Mouse (Mus musculus) C2C12 (cell line): ENCODE measurements at regions not wholly inside any gene's neighbourhood (a gene's known extent, or its start where the extent isn't known, plus 50 kb on each side); places are given as distances from the start of the nearest gene placed in this dataset.

Experiments used
- CTCF ChIP-seq: IDR thresholded peaks from one replicate; pipeline ENCODE4 v1.5.1; 2011; ENCODE audit not compliant: control insufficient read depth, insufficient read depth, insufficient read length
- USF1 ChIP-seq: IDR thresholded peaks from one replicate; pipeline ENCODE4 v1.6.1; 2011; ENCODE audit warnings: low read depth, mild to moderate bottlenecking, control low read depth, moderate library complexity

DNA sequence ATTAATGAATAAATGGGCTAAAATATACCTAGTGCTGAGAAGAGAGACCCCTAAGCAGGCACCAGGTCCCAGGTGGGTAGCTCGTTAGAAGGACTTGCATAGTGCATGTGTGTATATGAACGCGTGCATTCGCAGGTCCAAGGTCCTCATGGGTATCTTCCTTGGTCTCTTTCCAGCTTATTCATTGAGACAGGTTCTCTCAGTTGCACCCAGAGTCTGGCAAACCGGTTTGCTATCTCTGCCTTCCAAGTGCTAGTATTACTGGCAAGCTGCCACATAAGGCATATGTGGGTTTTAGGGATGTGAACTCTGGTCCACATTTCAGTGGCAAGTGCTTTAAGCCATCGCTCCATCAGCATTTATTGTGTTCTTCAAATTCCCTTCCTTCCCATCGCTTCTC, 818.3 kb upstream of the Car8 start:
- TF ChIP-seq CTCF (no peak), USF1 (no peak)
